Mouse (Mus musculus) MEL (cell line): ENCODE results near the gene Swsap1.

Source experiments
- CHD2 ChIP-seq: IDR thresholded peaks from 2 replicates; pipeline ENCODE4 v1.6.1; 2011; ENCODE audit warnings: low read length, improper control_type of control experiment
- CTCF ChIP-seq, 3 experiments: IDR thresholded peaks in 2 of 3; conservative IDR thresholded peaks in 1 of 3; 2 replicates each; pipeline ENCODE4 v1.5.1; 2011 to 2012; ENCODE audit warnings: low read length in 3 of 3, low read depth in 2 of 3, mild to moderate bottlenecking in 2 of 3, improper control_type of control experiment in 1 of 3, inconsistent platforms in 1 of 3, mixed read lengths in 1 of 3, moderate library complexity in 1 of 3; ENCODE audit not compliant: control insufficient read depth in 1 of 3, insufficient read depth in 1 of 3, poor library complexity in 1 of 3, severe bottlenecking in 1 of 3
- ELF1 ChIP-seq: IDR thresholded peaks from 2 replicates; pipeline ENCODE4 v1.6.1; 2014; ENCODE audit warnings: low read depth, mild to moderate bottlenecking, inconsistent platforms, low read length, improper control_type of control experiment, moderate library complexity
- HCFC1 ChIP-seq: IDR thresholded peaks from 2 replicates; pipeline ENCODE4 v1.6.1; 2012; ENCODE audit warnings: low read depth, mild to moderate bottlenecking, inconsistent platforms, low read length, improper control_type of control experiment, moderate library complexity
- KAT2A ChIP-seq: conservative IDR thresholded peaks from 2 replicates; pipeline ENCODE4 v1.6.1; 2012; ENCODE audit warnings: low read depth, low read length, improper control_type of control experiment, inconsistent platforms
- MEF2A ChIP-seq: IDR thresholded peaks from 2 replicates; pipeline ENCODE4 v1.6.1; 2014; ENCODE audit warnings: low read depth, mild to moderate bottlenecking, inconsistent platforms, low read length, improper control_type of control experiment; ENCODE audit not compliant: poor library complexity, insufficient replicate concordance, severe bottlenecking; ENCODE audit errors: extremely low read depth
- RAD21 ChIP-seq: IDR thresholded peaks from 2 replicates; pipeline ENCODE4 v1.6.1; 2011; ENCODE audit warnings: mild to moderate bottlenecking, low read depth, low read length, improper control_type of control experiment
- TBP ChIP-seq: IDR thresholded peaks from 2 replicates; pipeline ENCODE4 v1.8.0; 2011; ENCODE audit warnings: low read depth, low read length, improper control_type of control experiment
- ZC3H11A ChIP-seq: IDR thresholded peaks from 2 replicates; pipeline ENCODE4 v1.6.1; 2012; ENCODE audit warnings: low read depth, mild to moderate bottlenecking, inconsistent platforms, low read length, improper control_type of control experiment
- ZMIZ1 ChIP-seq: IDR thresholded peaks from 2 replicates; pipeline ENCODE4 v1.6.1; 2012; ENCODE audit warnings: low read depth, mild to moderate bottlenecking, inconsistent platforms, low read length, improper control_type of control experiment, moderate library complexity

- TF ChIP-seq ZC3H11A, result no peak
- no peak for TF ChIP-seq CHD2
- TF ChIP-seq HCFC1, result no peak
- no peak for TF ChIP-seq CTCF (IDR thresholded peaks at IDR 0.05 in 2 of 3, conservative IDR thresholded peaks at IDR 0.05 in 1 of 3; ENCODE audit: control insufficient read depth in 1 of 3, insufficient read depth in 1 of 3, low read depth in 2 of 3, low read length in 3 of 3, poor library complexity in 1 of 3, severe bottlenecking in 1 of 3)
- no peak for TF ChIP-seq RAD21
- no peak for TF ChIP-seq MEF2A
- no peak for TF ChIP-seq TBP
- no peak for TF ChIP-seq KAT2A
- TF ChIP-seq ZMIZ1, result no peak
- no peak for TF ChIP-seq ELF1
Observed at GRCm38 (mm10) chr9:21983911-21984310, 28.4 kb downstream of the Swsap1 start.
